Comparison of ENCODE assay signal across 8 mouse cellular contexts in the genomic region with DNA sequence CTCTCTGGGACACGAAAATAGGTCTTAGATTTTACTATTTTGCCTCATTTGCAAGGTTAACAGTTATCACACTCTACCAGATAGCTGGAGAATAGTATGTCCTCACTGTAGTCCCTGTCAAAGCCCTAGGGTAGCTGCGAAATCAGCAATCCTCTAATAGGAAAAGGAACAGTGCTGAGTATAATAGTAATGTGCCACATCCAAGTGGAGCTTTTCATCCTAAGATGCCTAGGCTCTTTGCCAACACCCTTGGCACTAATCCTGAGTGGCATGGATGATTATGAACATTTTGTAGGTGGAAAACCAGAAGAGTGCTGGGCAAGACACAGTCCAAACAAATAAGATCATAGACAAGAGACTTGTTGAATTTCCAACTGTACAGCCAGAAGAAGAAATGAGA.
DNase-seq lines count a peak whose midpoint lies in the region; ATAC-seq lines count a peak whose summit lies in the region.

No protein-coding gene starts in this region.

- peak; percentile 59 for ATAC-seq in frontal cortex, adult (ENCODE audit: low TSS enrichment)
- ATAC-seq in intestine, embryonic 16.5 days = no peak

- H3K9ac ChIP-seq in intestine, embryonic 16.5 days (ENCODE audit: low read depth, low read length) = no peak overlapping the region

- DNase-seq in frontal cortex, postnatal 14 days (ENCODE audit: low spot score in 2 of 2) = no peak
- peak; percentile 11 for DNase-seq in retina, adult 2 months (ENCODE audit: low read depth, low spot score)
- DNase-seq in retina, embryonic 14.5 days (ENCODE audit: low spot score) = no peak
- DNase-seq in layer of hippocampus, postnatal 14 days (ENCODE audit: low spot score in 2 of 2) = peak; percentile 4 to 20
- DNase-seq in adipocyte (ENCODE audit: low spot score) = no peak
- no peak for DNase-seq in adrenal gland, adult (ENCODE audit: inconsistent age in 2 of 2, low spot score in 1 of 2)

- no peaks in the 10 kb centered on the region for H3K9me3 ChIP-seq in intestine, embryonic 16.5 days (ENCODE audit: control insufficient read depth, low read length)

- 78% methylated on average over 2 of the region's 2 CpGs for WGBS in intestine, embryonic 16.5 days

- no peaks in the 10 kb centered on the region for H3K27me3 ChIP-seq in intestine, embryonic 16.5 days (replicated peaks; ENCODE audit: control insufficient read depth, insufficient read depth, low read length)

- H3K4me3 ChIP-seq in intestine, embryonic 16.5 days (ENCODE audit: low read length) = no peak overlapping the region

- no peaks in the 10 kb centered on the region for H3K4me1 ChIP-seq in intestine, embryonic 16.5 days (ENCODE audit: control insufficient read depth, insufficient read depth, low read length)

- no peak overlapping the region for H3K4me2 ChIP-seq in intestine, embryonic 16.5 days (ENCODE audit: low read depth, low read length)

- no peak overlapping the region for H3K27ac ChIP-seq in intestine, embryonic 16.5 days (ENCODE audit: low read length)

- H3K36me3 ChIP-seq in intestine, embryonic 16.5 days (ENCODE audit: control insufficient read depth, insufficient read depth, low read length) = no peaks in the 10 kb centered on the region

Comparison
In these comparisons a context has a peak if more than half of its experiments do, and no peak if none do; other contexts are left out.
1. DNase-seq: peak in retina, adult 2 months (single experiment) and layer of hippocampus, postnatal 14 days (2 of 2); none in frontal cortex, postnatal 14 days (0 of 2), retina, embryonic 14.5 days (single experiment), adipocyte (single experiment) and adrenal gland, adult (0 of 2).